Mouse (Mus musculus): ENCODE measurements at regions not wholly inside any gene's neighbourhood (a gene's known extent, or its start where the extent isn't known, plus 50 kb on each side); places are given as distances from the start of the nearest gene placed in this dataset.

DNA sequence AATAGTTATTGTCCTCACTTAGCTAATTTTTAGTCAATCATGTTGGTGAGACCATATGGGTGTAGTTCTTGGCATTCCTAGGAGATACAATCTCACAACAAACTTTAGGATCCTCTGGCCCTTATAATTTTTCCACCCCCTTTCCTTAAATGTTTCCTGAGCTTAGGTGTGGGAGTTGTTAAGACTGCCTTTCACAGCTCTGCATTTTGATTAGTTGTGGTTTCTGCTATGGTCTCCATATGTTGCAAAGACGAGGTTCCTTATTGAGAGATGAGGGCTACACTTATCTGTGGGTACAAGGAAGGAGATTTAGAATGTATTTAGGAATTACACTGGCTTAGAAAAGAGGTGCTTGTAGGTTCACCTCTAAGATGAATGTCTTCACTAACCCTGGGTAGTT is 237.1 kb upstream of the Eif4g2 start:
- ATAC-seq (ENCODE audit: low FRiP score) (no peak), DNase-seq (ENCODE audit: low spot score) (no peak)
- no peaks in the 10 kb centered on the region for H3K36me3 ChIP-seq (ENCODE audit: insufficient read depth, low read length)
- no peak overlapping the region for H3K9ac ChIP-seq (replicated peaks; ENCODE audit: low read length, poor library complexity, severe bottlenecking)
- no peaks in the 10 kb centered on the region for H3K9me3 ChIP-seq (ENCODE audit: low read length)
- no peaks in the 10 kb centered on the region for H3K27me3 ChIP-seq (ENCODE audit: insufficient read depth, low read length)
- 76% methylated on average over 1 of the region's 1 CpGs for WGBS
- no peak overlapping the region for H3K4me3 ChIP-seq (ENCODE audit: low read depth, low read length)
- no peak overlapping the region for H3K4me2 ChIP-seq (ENCODE audit: low read depth, low read length, poor library complexity, severe bottlenecking)
- H3K27ac ChIP-seq (ENCODE audit: low read depth, low read length) = no peak overlapping the region
- no peaks in the 10 kb centered on the region for H3K4me1 ChIP-seq (ENCODE audit: insufficient read depth, low read length)
- no peak for TF ChIP-seq CTCF (IDR thresholded peaks at IDR 0.05)

GRCm38 (mm10) chr7:111316479-111316990 is 233.7 kb upstream of the Eif4g2 start:
- Histone ChIP-seq H3K4me2 (ENCODE audit: low read depth, low read length, poor library complexity, severe bottlenecking) (no peak overlapping the region), H3K9ac (replicated peaks; ENCODE audit: low read length, poor library complexity, severe bottlenecking) (no peak overlapping the region), H3K4me3 (ENCODE audit: low read depth, low read length) (no peak overlapping the region), H3K27me3 (ENCODE audit: insufficient read depth, low read length) (no peaks in the 10 kb centered on the region), H3K4me1 (ENCODE audit: insufficient read depth, low read length) (no peaks in the 10 kb centered on the region), H3K36me3 (ENCODE audit: insufficient read depth, low read length) (no peaks in the 10 kb centered on the region), H3K9me3 (ENCODE audit: low read length) (no peaks in the 10 kb centered on the region; the same call in 1 of the 2 replicates), H3K27ac (ENCODE audit: low read depth, low read length) (no peak overlapping the region)
- WGBS = 66% methylated on average over 2 of the region's 2 CpGs
- DNase-seq (ENCODE audit: low spot score) (peak; percentile 52), ATAC-seq (ENCODE audit: low FRiP score) (no peak)
- no peak for TF ChIP-seq CTCF (IDR thresholded peaks at IDR 0.05)

DNA sequence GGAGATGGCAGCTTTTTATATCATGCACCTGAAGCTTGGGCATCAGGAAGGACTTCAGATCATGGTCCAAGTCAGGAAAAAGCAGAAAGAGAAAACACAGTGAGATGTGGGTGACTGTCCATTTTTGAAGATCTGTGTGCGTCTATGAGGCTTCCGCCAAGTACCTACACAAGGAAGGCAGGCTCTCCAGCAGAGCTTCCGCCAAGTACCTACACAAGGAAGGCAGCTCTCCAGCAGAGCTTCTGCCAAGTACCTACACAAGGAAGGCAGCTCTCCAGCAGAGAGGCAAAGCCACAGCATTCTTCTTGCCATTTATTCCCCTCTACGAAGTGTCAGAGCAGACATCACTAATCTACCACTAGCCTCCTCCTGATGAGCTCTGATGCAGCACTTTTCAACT is 231.1 kb upstream of the Eif4g2 start:
- Histone ChIP-seq H3K4me1 (ENCODE audit: insufficient read depth, low read length) (no peaks in the 10 kb centered on the region), H3K9me3 (ENCODE audit: low read length) (no peaks in the 10 kb centered on the region; the same call in 1 of the 2 replicates), H3K27ac (ENCODE audit: low read depth, low read length) (no peak overlapping the region), H3K27me3 (ENCODE audit: insufficient read depth, low read length) (no peaks in the 10 kb centered on the region), H3K4me3 (ENCODE audit: low read depth, low read length) (no peak overlapping the region), H3K36me3 (ENCODE audit: insufficient read depth, low read length) (no peaks in the 10 kb centered on the region), H3K9ac (replicated peaks; ENCODE audit: low read length, poor library complexity, severe bottlenecking) (no peak overlapping the region), H3K4me2 (ENCODE audit: low read depth, low read length, poor library complexity, severe bottlenecking) (no peak overlapping the region)
- no peak for TF ChIP-seq CTCF (IDR thresholded peaks at IDR 0.05)
- no peak for DNase-seq (ENCODE audit: low spot score)
- WGBS = 87% methylated on average over 4 of the region's 4 CpGs
- ATAC-seq (ENCODE audit: low FRiP score) = no peak

DNA sequence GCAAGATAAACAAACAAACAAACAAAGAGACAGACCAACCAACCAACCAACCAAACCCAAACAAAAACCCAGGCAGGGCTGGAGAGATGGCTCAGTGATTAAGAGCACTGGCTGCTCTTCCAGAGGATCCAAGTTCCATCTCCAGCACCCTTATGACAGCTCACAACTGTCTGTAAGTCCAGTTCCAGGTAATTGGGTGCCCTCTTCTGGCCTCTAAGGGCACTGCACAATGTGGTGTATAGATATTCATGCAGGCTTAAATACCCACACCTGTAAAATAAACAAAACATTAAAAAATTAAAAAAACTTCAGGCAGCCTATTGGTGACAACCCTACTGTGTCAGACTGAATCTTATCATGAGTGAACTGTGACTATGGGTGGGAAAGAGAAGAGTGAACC is 222.4 kb upstream of the Eif4g2 start:
- TF ChIP-seq CTCF (IDR thresholded peaks at IDR 0.05) = peak; percentile 37
- Histone ChIP-seq H3K36me3 (ENCODE audit: insufficient read depth, low read length) (no peaks in the 10 kb centered on the region), H3K9me3 (ENCODE audit: low read length) (no peaks in the 10 kb centered on the region), H3K27ac (ENCODE audit: low read depth, low read length) (no peak overlapping the region), H3K4me2 (ENCODE audit: low read depth, low read length, poor library complexity, severe bottlenecking) (no peak overlapping the region), H3K4me3 (ENCODE audit: low read depth, low read length) (no peak overlapping the region), H3K9ac (replicated peaks; ENCODE audit: low read length, poor library complexity, severe bottlenecking) (no peak overlapping the region), H3K27me3 (ENCODE audit: insufficient read depth, low read length) (no peaks in the 10 kb centered on the region), H3K4me1 (ENCODE audit: insufficient read depth, low read length) (peaks cover 6% of the 10 kb centered on the region; the same call in 1 of the 2 replicates)
- ATAC-seq (ENCODE audit: low FRiP score) (no peak), DNase-seq (ENCODE audit: low spot score) (no peak)

GRCm38 (mm10) chr7:111301791-111302488 is 219.1 kb upstream of the Eif4g2 start:
- Histone ChIP-seq H3K9me3 (ENCODE audit: low read length) (no peaks in the 10 kb centered on the region), H3K4me3 (ENCODE audit: low read depth, low read length) (no peak overlapping the region), H3K36me3 (ENCODE audit: insufficient read depth, low read length) (no peaks in the 10 kb centered on the region), H3K27ac (ENCODE audit: low read depth, low read length) (peak overlapping the region; percentile 52), H3K9ac (replicated peaks; ENCODE audit: low read length, poor library complexity, severe bottlenecking) (no peak overlapping the region), H3K4me1 (ENCODE audit: insufficient read depth, low read length) (peaks cover 9% of the 10 kb centered on the region; the same call in 1 of the 2 replicates), H3K4me2 (ENCODE audit: low read depth, low read length, poor library complexity, severe bottlenecking) (0 out of 2 replicates have a peak overlapping the region, but pooled peaks have one; percentile 23), H3K27me3 (ENCODE audit: insufficient read depth, low read length) (no peaks in the 10 kb centered on the region)
- ATAC-seq (ENCODE audit: low FRiP score) (peak; percentile 47; the same call in 1 of the 2 replicates), DNase-seq (ENCODE audit: low spot score) (peak; percentile 59)
- no peak for TF ChIP-seq CTCF (IDR thresholded peaks at IDR 0.05)
- WGBS = 25% methylated on average over 16 of the region's 16 CpGs

DNA sequence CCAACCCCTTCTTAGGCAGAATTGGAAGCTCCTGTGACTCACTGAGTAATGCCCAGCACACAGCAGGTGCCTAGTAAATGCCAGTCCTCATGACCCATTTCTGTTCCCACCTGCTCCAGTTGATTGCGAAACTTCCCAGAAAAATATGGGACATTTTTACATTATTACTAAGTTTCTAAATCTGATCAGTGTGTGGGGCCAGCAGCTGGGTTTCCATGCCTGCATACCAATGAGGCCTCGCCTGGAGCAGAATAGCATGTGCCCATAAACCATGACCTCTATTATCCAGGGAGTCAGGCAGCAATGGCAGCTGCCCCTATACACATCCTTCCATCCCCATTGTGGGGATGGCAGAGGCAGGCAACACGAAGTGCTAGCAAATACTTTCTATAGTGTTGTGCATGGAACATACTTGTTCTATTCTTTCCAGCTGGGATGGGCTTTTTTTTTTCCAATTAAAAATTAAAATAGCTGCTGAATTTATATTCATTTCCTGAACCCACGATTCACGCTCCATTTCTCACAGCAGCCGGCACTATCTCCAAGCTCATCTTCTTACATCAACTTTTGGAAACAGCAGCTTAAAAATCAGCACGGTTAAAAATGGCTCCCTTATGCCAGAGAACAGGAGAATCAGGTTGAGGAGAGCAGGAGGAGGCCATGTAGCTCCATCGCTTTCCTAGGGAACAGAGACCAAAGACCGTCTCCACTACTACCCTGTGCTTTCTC is 214.5 kb upstream of the Eif4g2 start:
- DNase-seq (ENCODE audit: low spot score) = no peak
- WGBS = 48% methylated on average over 9 of the region's 9 CpGs
- H3K9me3 ChIP-seq (ENCODE audit: low read length) = no peaks in the 10 kb centered on the region
- TF ChIP-seq CTCF (IDR thresholded peaks at IDR 0.05) = no peak
- H3K27ac ChIP-seq (ENCODE audit: low read depth, low read length) = no peak overlapping the region
- ATAC-seq (ENCODE audit: low FRiP score) = no peak
- H3K4me2 ChIP-seq (ENCODE audit: low read depth, low read length, poor library complexity, severe bottlenecking) = no peak overlapping the region
- H3K36me3 ChIP-seq (ENCODE audit: insufficient read depth, low read length) = no peaks in the 10 kb centered on the region
- no peaks in the 10 kb centered on the region for H3K27me3 ChIP-seq (ENCODE audit: insufficient read depth, low read length)
- peaks cover 9% of the 10 kb centered on the region; the same call in 1 of the 2 replicates for H3K4me1 ChIP-seq (ENCODE audit: insufficient read depth, low read length)
- no peak overlapping the region for H3K4me3 ChIP-seq (ENCODE audit: low read depth, low read length)
- no peak overlapping the region for H3K9ac ChIP-seq (replicated peaks; ENCODE audit: low read length, poor library complexity, severe bottlenecking)
